Mouse (Mus musculus) limb, embryonic 12.5 days (tissue): ENCODE results near the gene Sec11a. TPM values are rescaled to one million over a fixed set of nuclear protein-coding genes. Genes with fewer than 3 reads are reported as not detected.

Source experiments
- polyA plus RNA-seq: library from polyadenylated mRNA; unstranded; fragments of >200 nt; fragmentation: Nextera tagmentation; extraction: Ambion mirVana; gene quantifications from 2 replicates; pipeline ENCODE4 v1.2.1, GENCODE M21; 2016

Gene Sec11a
- polyA plus RNA-seq, 1 experiment from 2014 or later = 199 TPM

Other genes with a start within 250 kb of the Sec11a start
- 38.9 and 41.8 TPM in 2 replicates for gene Iqgap1, start 121.8 kb downstream of the Sec11a start, polyA plus RNA-seq
- gene Zscan2, start 86.9 kb downstream of the Sec11a start, polyA plus RNA-seq = 5.1 and 6.2 TPM in 2 replicates
- 35.2 and 35.3 TPM in 2 replicates for gene Wdr73, start 46.5 kb downstream of the Sec11a start, polyA plus RNA-seq
- gene Nmb, start 42.7 kb downstream of the Sec11a start, polyA plus RNA-seq = 7.6 and 9.2 TPM in 2 replicates
- 11.3 and 15.5 TPM in 2 replicates for gene Zfp592, start 45.9 kb upstream of the Sec11a start, polyA plus RNA-seq
- gene Alpk3, start 109.8 kb upstream of the Sec11a start, polyA plus RNA-seq = 1.3 and 1.5 TPM in 2 replicates
- not detected in 2 replicates for gene Slc28a1, start 167.0 kb upstream of the Sec11a start, polyA plus RNA-seq